Mouse (Mus musculus): ENCODE data around the gene Ankzf1.

Gene Ankzf1

GRCm38 (mm10) chr1:75187914-75188483, 4.0 kb upstream of the Ankzf1 start:
- DNase-seq (ENCODE audit: extremely low spot score, low spot score): no peak

- no peak for DNase-seq (ENCODE audit: extremely low spot score, low spot score)
Observed at GRCm38 (mm10) chr1:75190577-75190976, 1.4 kb upstream of the Ankzf1 start.

- DNase-seq (ENCODE audit: extremely low spot score, low spot score): no peak
Observed at GRCm38 (mm10) chr1:75191258-75191621, 711 bp upstream of the Ankzf1 start.

- DNase-seq (ENCODE audit: extremely low spot score, low spot score): no peak
Observed at GRCm38 (mm10) chr1:75192452-75192851, 501 bp downstream of the Ankzf1 start.

- no peak for DNase-seq (ENCODE audit: extremely low spot score, low spot score)
Observed at GRCm38 (mm10) chr1:75201236-75201635, 9.3 kb downstream of the Ankzf1 start.

GRCm38 (mm10) chr1:75208967-75209678, 17.2 kb downstream of the Ankzf1 start:
- peak; percentile 25 for DNase-seq (ENCODE audit: extremely low spot score, low spot score)

GRCm38 (mm10) chr1:75210136-75211087, 18.5 kb downstream of the Ankzf1 start, which contains the start of the genes Glb1l and Stk16:
Glb1l (minus strand) TSS chr1:75210813.
Stk16 (plus strand) TSS chr1:75210838.
- peak; percentile 97 for DNase-seq (ENCODE audit: extremely low spot score, low spot score)

GRCm38 (mm10) chr1:75211141-75211708, 19.3 kb downstream of the Ankzf1 start:
- no peak for DNase-seq (ENCODE audit: extremely low spot score, low spot score)

- DNase-seq (ENCODE audit: extremely low spot score, low spot score): no peak
Observed at GRCm38 (mm10) chr1:75212542-75212941, 20.6 kb downstream of the Ankzf1 start.

- DNase-seq (ENCODE audit: extremely low spot score, low spot score): no peak
Observed at GRCm38 (mm10) chr1:75213096-75213495, 21.1 kb downstream of the Ankzf1 start.

- no peak for DNase-seq (ENCODE audit: extremely low spot score, low spot score)
Observed at GRCm38 (mm10) chr1:75214442-75214841, 22.5 kb downstream of the Ankzf1 start.

GRCm38 (mm10) chr1:75214886-75215285, 22.9 kb downstream of the Ankzf1 start:
- DNase-seq (ENCODE audit: extremely low spot score, low spot score): no peak

- no peak for DNase-seq (ENCODE audit: extremely low spot score, low spot score)
Observed at GRCm38 (mm10) chr1:75215785-75216184, 23.8 kb downstream of the Ankzf1 start.

- DNase-seq (ENCODE audit: extremely low spot score, low spot score): no peak
Observed at GRCm38 (mm10) chr1:75216797-75217585, 25.0 kb downstream of the Ankzf1 start.

GRCm38 (mm10) chr1:75217893-75218226, 25.9 kb downstream of the Ankzf1 start:
- no peak for DNase-seq (ENCODE audit: extremely low spot score, low spot score)

- DNase-seq (ENCODE audit: extremely low spot score, low spot score): peak; percentile 27
Observed at GRCm38 (mm10) chr1:75218227-75219001, 26.5 kb downstream of the Ankzf1 start.

- peak; percentile 64 for DNase-seq (ENCODE audit: extremely low spot score, low spot score)
Observed at GRCm38 (mm10) chr1:75219078-75219477, 27.1 kb downstream of the Ankzf1 start.

GRCm38 (mm10) chr1:75219531-75219930, 27.6 kb downstream of the Ankzf1 start, which contains the start of gene Tuba4a:
Tuba4a (minus strand) TSS chr1:75219865.
- DNase-seq (ENCODE audit: extremely low spot score, low spot score): peak; percentile 50

GRCm38 (mm10) chr1:75221538-75221937, 29.6 kb downstream of the Ankzf1 start:
- no peak for DNase-seq (ENCODE audit: extremely low spot score, low spot score)

- no peak for DNase-seq (ENCODE audit: extremely low spot score, low spot score)
Observed at GRCm38 (mm10) chr1:75222926-75223325, 31.0 kb downstream of the Ankzf1 start.
